Mouse (Mus musculus): Measurements from ENCODE around the gene Olfr1392.

DNA sequence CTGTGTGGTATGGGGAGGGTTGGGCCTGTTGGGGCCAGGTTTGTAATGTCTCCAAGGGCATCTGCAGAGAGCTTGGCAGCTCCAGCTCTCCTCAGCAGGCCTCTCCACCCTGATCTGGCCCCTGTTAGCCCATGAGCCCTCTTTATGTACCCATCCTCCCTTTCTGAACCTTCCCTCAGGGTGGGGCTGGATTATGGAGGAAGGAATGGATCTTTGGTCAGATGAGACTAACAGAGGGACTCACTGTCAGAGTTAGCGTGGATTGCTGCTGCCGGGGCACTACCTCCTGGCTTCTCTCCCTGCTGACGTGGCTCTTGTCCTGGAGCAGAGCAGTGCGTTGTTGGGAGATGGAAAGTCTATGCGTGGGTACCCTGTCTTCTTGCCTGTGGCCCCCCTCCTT lies 22.8 kb upstream of the Olfr1392 start:
- TF ChIP-seq ZNF384 (IDR thresholded peaks at IDR 0.05; ENCODE audit: low read depth, low read length) (no peak), CHD2 (IDR thresholded peaks at IDR 0.05; ENCODE audit: low read depth, low read length) (no peak)
